Mouse (Mus musculus) left cerebral cortex, adult 18-20 months (tissue): ENCODE data around the gene Serpinb6e. TPM values are rescaled to one million over a fixed set of nuclear protein-coding genes. Genes with fewer than 3 reads are reported as not detected.

Experiments
- DNase-seq, 2 experiments: peaks; one replicate each; pipeline ENCODE4 v3.0.0; 2021 to 2022; ENCODE audit warnings: low spot score in 2 of 2, mixed read lengths in 1 of 2
- long read RNA-seq, 2 experiments: library from polyadenylated mRNA; stranded (forward); transcript quantifications; one replicate each; pipeline ENCODE4 v2.0.0; 2021
- total RNA-seq, 2 experiments: library from RNA; stranded (reverse); gene quantifications; 2 replicates each; pipeline ENCODE4 v1.2.3; 2021

The Serpinb6e gene
- not detected for total RNA-seq
- long read RNA-seq, experiment 1, result 0 reads
- long read RNA-seq, experiment 2, result 0 reads

- DNase-seq, result no peak
Observed at GRCm38 (mm10) chr13:33843308-33843707, at the start of gene Serpinb6e. Serpinb6e (minus strand) TSS chr13:33843408.

GRCm38 (mm10) chr13:33830751-33831150, 12.5 kb downstream of the Serpinb6e start:
- DNase-seq, result no peak

GRCm38 (mm10) chr13:33823421-33823820, 19.8 kb downstream of the Serpinb6e start:
- DNase-seq, result no peak

- DNase-seq, result peak in 1 of 2 experiments; percentile 1
Observed at GRCm38 (mm10) chr13:33821490-33822143, 21.6 kb downstream of the Serpinb6e start.

Other genes starting within 250 kb of the Serpinb6e start
- not detected for gene Serpinb6d, start 182.0 kb downstream of the Serpinb6e start, total RNA-seq
- 1 to 10 TPM; 1.1 to 1.2 TPM for gene Serpinb6c, start 62.3 kb upstream of the Serpinb6e start, total RNA-seq
- 1 to 10 TPM; 6.2 to 6.7 TPM for gene Nqo2, start 121.3 kb upstream of the Serpinb6e start, total RNA-seq
- gene Ripk1, start 159.0 kb upstream of the Serpinb6e start, total RNA-seq, result 1 to 10 TPM; 5.2 to 5.8 TPM
- gene Serpinb6a, start 159.4 kb upstream of the Serpinb6e start, total RNA-seq, result 10 to 100 TPM; 39.4 to 40.8 TPM
- gene Bphl, start 194.2 kb upstream of the Serpinb6e start, total RNA-seq, result 10 to 100 TPM; 44.4 to 50.6 TPM
- 100 to 1,000 TPM; 781 to 791 TPM for gene Tubb2a, start 234.6 kb upstream of the Serpinb6e start, total RNA-seq